Mouse (Mus musculus): ENCODE results near the gene Lrrc27. TPM values are rescaled to one million over a fixed set of nuclear protein-coding genes. Genes with fewer than 3 reads are reported as not detected.

The Lrrc27 gene
- total RNA-seq (2021) = 1 to 10 TPM; 2.5 to 3.6 TPM
- long read RNA-seq, experiment 1, partial matches to known transcripts = 2 of 4 reads
- long read RNA-seq, experiment 1, other reads (novel, unspliced or antisense) = 0 of 4 reads
- long read RNA-seq, experiment 2, transcript Lrrc27-207 (4 exons, 619 nt) = major isoform, 6 of 7 reads
- long read RNA-seq, experiment 2, partial matches to known transcripts = 1 of 7 reads
- long read RNA-seq, experiment 2, other reads (novel, unspliced or antisense) = 0 of 7 reads

DNA sequence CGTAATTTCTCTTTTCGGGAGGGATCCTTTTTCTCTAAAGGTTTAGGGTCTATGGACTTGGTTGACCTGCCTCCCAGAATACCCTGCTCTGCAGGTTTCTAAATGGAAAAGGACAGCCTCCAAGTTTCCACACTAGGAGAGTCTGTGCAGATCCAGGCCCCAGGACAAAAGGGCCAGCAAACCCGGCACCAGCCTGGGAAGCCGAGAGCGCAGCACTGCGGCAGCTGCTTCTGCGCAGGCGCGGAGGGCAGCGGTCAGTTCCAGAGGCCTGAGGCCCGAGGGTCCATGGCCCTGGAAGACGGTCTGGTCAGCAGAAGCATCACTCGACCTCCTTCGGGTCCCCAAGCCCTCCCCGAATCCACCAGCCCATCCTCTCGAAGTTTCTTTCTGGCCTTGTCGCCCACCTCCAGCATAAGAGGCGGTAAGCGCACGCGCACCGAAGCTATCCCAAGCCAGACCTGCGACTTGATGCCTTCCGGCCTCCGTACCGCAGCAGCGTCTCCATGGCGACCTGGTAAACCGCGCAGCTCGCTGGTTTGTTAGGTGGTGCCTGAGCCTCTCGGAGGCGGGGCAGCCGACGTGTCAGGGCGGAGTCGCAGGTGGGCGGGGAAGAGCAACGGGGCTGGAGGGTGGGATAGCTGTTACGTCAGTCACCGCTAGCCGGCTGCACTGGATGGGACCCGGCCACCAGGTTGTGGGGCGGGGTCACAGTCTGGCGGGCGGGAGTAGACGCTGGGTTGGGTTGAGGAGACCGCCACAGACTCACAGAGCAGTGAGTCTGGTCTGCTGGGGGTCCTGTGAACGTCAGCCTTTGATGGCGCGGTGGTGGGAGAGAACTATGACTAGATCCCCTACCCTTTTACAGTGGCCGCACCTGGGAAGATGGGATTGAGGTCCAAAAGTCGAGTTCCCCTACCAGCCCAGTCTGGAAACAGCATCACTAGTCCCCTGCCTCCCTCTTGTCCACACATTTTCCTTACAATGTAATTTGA is at the start of gene Lrrc27, which contains the start of gene Stk32c:
Lrrc27 (plus strand) TSS at position 235 of the 992 bp plus-strand sequence.
Stk32c (minus strand) TSS at position 554 of the 992 bp plus-strand sequence.
- peak; percentile 95 to 97 for DNase-seq
- intact Hi-C loops (cut with DNase I) = no loop called here

DNA sequence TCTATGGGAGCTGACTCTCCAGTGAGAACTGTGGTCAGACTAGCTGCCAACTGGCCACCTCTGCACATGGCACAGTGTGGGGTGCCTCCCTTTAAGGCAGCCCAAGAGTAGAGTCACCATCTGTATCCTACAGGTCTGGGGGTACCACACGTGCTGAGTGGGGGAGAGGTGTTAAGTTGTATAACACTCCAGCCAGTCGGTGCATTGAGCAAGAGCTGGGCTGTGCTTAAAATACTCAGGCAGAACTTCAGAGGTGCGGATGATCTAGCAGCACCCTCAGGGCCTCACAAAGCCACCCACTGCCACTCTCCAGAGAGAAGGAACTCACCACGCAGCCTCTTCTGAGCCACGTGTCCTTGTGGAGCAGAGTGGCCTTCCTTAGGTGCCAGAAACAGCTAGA is 48.4 kb upstream of the Lrrc27 start:
- no peak for DNase-seq

DNA sequence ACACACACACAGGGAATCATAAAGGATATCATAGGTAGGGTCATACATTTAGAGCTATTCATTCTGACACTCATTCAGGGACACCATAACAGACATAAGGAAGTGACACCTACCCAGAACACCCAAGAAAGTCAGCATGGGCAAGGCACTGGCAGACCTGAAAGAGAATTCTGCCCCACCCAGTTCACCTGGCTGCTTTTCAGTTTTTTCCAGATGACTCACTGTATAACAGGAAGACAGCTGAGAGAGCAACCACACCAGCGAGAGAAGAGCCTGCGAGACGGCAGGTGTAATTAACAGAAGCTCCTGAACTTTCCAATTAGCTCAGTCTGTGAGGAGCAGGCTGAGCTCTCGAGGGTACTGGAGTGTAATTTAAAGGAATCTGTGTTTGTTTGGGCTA is 43.6 kb upstream of the Lrrc27 start:
- no peak for DNase-seq
- intact Hi-C loops (cut with DNase I) = no loop called here

More for the DNA sequence above, 48.4 kb upstream of the Lrrc27 start:
- intact Hi-C loops (cut with DNase I) = no loop called here

DNA sequence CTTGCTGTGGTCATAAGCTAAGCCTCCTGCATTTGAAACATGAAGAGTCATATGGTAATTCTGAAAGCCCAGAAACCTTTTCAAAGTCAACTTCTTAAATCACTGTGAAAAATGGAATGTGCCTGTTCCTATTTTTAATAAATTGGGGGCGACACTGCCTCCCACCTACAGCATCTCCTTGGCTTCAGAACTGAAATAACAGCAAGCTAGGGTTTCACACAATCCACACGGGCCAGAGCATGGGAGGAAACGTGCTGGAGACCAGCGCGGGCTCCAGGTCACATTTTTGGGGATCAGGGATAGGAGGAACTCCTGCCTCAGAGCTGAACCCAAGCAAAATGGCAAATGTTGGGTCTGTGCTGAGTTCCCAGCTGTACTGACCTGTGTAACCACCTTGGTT is 33.5 kb upstream of the Lrrc27 start:
- intact Hi-C loops (cut with DNase I) = no loop called here
- DNase-seq = no peak

DNA sequence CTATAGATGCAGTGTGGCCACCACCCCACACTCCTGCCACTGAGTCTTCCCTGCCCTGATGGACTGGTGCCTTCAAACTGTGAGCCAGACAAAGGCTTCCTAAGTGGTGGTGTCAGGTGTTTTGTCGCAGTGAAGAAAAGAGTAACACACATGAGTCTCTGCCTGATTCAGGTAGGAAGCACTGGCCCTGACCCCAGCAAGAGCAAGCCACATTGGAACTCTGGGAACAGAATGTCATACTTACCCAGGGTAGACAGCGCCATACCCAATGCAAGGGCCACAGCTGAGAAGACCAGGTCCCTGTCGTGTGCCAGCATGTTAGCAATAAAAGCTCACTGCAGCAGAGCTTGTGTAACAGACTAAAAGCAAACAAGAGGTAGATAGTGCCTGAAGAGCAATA is 32.7 kb upstream of the Lrrc27 start:
- intact Hi-C loops (cut with DNase I) = no loop called here
- DNase-seq = peak in 1 of 2 experiments; percentile 2

DNA sequence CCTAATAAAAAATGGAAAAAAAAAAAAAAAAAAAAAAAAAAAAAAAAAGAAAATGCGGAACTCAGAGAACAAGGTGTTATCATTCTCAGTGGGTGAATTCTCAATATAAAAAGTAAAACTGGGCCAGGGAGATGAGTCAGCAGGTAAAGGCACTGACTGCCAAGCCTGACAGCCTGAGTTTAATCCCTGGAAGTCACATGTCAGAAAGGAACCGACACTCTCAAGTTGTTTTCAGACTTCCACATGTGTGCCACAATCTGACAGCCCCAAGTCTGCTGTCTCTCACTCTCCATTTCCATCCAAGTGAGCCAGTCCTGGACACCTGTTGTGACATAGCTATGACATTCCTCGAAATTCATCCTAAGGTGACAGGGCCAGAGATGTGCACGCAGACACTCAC is 28.4 kb upstream of the Lrrc27 start:
- DNase-seq = no peak
- intact Hi-C loops (cut with DNase I) = no loop called here

DNA sequence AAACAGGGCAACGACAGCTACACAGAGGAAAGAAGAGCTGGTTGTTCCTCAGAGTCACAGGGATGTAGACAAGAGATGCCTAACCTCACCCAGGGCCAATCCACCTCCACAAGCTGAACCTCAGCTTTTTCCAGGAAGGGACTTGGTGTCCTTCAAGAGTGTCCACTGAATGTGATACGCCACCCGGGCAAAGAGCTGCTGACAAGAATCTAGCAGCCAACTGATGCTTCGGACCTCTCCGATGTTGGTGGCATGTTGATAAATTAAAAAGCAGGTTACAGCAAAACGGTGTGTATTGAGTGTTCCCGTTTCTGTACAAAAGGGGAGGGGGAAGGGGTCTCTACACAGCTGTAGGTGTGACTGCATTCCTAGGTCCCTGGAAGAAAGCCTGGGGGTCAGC is 27.9 kb upstream of the Lrrc27 start:
- intact Hi-C loops (cut with DNase I) = no loop called here
- DNase-seq = no peak

DNA sequence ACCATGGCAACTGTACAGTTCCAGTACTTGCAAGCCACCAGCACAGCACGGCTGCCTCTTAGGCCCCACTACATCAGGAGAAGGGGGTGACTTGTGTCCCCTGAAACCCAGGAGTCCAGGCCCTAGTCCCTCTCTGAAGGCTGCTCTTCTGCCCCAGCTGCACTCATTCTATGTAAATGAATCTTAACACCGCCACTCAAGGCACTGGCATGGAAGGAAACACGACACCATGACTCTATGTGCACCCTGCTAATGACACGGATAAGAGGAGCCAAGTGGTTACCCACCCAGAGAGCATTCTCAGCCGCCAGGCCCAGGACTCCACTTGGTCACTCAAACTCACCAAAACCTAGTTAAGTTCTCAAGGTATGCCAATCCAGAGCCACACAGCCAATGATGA is 26.8 kb upstream of the Lrrc27 start:
- intact Hi-C loops (cut with DNase I) = no loop called here
- no peak for DNase-seq

DNA sequence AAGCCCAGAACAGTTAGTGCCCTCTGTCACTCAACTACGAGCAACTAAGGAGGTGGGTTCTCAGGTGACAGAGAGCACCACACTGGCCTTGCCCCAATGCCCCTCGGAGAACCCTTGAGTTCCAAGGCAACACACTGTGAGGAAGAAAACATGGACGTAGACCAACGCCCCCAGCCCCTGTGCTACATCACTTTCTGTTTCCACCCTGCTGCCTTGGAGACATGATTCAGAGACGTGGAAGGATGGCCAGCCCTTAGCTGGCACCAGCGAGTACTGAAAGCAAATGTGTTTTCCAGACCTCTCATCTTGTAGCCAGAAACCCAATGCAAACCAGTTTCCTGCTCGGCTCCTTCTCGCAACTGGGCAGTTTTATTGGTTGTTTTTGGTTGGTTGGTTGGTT is 26.4 kb upstream of the Lrrc27 start:
- no peak for DNase-seq
- intact Hi-C loops (cut with DNase I) = no loop called here

DNA sequence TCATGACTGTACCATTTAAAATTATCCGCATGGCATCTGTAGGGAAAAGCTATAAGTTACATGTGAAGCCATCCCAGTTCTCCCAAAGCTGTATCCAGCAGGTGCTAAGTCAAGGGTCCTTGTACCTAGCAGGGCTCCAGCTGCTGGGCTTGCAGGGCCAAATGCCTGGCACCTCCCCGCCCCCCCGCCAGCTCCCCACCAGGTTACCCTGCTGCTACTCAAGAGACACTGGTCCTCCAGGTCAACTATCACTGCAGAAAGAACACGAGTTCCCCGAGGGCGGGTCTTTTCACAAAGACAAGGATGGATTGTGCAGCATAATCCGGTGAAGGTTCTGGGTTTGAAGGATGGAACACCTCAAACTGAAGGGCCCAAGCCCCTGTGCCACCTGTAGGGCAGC is 25.5 kb upstream of the Lrrc27 start:
- no peak for DNase-seq
- intact Hi-C loops (cut with DNase I) = no loop called here

DNA sequence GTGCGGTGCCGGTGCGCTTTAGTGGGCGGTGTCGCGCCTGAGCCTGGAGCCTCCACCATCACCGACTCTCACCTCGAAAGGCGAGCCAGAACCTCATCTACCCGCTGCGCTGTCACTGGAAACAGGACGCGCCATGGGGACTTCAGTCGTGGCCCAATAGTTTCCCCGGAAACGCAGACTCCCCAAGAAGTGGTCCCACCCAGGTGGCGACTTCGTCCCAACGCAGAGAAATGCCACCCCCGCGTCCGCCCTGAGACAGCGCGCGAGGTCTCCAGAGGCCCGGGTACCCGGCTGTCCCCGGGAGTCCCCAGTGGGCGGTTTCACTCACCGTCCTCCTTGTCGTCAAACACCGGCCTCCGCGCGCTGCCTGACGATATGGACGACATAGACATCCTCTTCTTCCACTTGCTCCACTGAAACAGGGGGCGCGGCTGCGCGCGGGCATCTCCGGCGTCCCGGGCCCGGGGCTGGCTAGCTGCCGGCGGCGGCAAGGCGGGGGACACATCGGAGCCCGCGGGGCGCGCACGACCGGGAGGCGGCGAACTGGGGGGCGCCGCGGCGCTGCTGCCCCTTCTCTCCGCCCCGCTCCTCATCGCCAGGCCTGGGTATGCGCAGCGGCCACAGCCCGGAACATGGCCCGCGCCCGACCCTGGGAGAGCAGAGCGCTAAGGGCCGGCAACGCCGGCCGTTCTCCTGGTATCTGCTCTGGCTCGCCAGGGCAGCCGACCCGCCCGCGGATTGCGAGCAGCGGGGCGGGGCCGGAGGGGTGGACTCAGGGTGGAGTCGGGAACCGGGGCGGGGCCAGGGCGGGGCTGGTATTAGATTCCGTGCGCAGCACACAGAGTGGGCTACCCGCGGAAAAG is 24.8 kb upstream of the Lrrc27 start:
- DNase-seq = peak; percentile 50 to 70
- intact Hi-C loops (cut with DNase I) = no loop called here

DNA sequence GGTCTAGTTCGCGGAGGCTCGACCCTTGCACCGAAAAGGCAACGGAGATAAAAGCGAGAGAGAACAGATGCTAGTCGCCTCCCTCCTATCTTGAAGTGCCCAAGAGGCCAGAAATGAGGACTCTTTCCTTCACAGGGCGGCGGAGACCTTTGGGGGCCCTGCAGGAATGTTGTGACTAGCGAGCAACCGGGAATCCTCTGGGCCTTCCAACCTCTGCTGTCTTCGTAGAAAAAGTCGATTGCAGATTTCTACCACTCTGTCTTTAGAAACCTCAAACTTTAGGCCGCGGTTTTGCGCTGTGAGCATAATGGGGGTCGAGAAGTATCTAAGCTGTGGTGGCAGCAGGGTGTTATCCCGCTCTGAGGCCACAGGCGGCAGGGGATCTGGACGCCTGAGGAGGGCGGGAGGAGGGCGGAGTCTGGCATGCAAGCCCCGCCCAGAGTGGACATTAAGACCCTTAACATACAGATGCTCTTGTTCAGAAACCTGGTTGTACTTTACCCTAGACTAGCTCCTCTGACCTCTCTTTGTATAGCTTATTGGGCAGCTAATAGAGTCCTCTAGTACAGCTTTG is 24.1 kb upstream of the Lrrc27 start:
- intact Hi-C loops (cut with DNase I) = no loop called here
- DNase-seq = no peak

DNA sequence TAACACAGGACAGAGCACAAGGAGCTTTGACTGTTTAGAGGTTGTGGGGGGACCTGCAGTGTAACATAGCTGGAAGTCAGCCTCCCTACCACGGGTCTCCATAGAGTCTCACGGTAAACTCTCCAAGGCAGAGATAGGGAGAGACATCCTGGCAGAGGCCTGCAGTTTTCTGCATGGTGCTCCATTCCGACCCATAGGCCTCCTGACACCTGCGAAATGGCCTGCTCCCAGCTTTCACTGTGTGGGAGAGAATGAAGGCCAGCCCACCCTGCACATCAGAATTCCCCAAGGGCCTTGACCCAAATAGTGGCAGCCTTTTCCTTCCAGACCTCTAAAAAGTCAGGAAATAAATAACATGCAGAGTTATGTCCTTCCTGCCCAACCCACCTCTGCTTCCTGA is 22.2 kb upstream of the Lrrc27 start:
- no peak for DNase-seq
- intact Hi-C loops (cut with DNase I) = no loop called here

DNA sequence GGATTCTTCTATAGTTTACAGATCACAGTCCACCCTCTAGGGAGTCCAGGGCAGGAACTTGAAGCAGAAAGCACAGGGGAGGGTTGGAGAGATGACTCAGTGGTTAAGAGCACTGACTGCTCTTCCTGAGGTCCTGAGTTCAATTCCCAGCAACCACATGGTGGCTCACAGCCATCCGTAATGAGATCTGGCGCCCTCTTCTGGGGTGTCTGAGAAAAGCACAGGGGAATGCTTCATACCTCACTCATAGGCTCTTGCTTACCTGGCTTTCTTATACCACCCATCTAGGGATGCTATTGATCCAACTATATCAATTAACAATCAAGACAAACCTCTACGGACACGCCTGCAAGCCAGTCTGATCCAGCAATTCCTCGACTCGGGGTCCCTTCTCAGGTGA is 21.2 kb upstream of the Lrrc27 start:
- intact Hi-C loops (cut with DNase I) = no loop called here
- DNase-seq = peak in 1 of 2 experiments; percentile 6

DNA sequence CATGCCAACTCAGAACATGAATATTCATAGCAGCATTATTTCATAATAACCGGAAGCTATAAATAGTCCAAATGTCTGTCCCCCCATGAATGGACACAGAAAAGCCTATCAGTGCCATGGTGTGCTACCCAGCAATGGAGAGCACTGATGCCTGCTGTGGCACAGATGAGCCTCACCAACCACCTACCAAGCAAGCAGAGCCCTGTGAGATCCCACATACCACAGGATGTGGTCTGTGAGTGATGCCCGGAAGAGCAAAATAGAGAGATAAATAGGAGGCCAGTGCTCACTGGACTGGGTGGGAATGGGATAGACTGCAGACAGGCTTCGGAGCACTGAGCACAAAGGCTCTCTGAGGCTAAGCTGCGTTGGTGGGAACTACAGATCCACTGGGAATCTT is 15.8 kb upstream of the Lrrc27 start:
- peak in 1 of 2 experiments; percentile 2 for DNase-seq
- intact Hi-C loops (cut with DNase I) = no loop called here

DNA sequence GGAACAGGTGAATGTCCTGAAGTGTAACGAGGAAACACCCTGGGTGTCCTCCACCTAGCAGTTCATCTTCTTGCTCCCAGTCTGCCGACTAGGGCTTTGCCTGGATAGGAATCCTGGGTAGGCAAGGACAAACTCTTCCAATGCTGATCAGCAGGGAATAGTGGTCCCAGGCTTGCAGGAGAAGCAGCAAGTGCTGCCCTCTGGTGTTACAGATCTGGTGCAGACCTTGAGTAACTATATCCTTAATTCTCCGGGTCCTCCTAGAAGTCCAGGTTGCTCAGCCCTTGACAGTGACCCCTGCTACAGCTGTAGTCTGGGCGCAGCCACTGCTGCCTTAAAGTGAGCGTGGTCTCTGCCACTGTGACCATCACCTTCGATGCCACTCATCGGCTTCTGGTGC is 12.7 kb upstream of the Lrrc27 start:
- intact Hi-C loops (cut with DNase I) = loop anchor here (5.0 kb wide), 1 partner anchor 78 kb away; no protein-coding TSS in a partner anchor
- DNase-seq = peak; percentile 16 to 22

DNA sequence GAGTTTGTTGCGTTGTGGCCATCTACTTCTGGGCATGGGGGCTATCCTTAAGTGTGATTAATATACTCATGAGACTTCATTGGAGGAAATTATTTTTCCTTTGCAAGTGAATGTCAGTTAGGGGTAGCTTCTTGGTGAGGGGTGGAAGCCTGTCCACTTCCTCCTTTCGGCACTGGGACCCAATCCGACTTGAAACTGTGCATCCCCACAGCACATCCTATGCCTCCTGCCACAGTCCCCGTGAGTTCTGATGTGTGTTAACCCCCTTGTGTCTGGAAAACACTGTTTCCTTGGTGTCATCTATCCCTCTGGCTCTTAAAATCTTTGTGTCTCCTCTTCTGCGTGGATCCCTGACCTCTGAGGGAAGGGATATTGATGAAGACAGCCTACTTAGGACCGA is 11.6 kb upstream of the Lrrc27 start:
- intact Hi-C loops (cut with DNase I) = loop anchor here (5.0 kb wide), 1 partner anchor 79 kb away; no protein-coding TSS in a partner anchor

DNA sequence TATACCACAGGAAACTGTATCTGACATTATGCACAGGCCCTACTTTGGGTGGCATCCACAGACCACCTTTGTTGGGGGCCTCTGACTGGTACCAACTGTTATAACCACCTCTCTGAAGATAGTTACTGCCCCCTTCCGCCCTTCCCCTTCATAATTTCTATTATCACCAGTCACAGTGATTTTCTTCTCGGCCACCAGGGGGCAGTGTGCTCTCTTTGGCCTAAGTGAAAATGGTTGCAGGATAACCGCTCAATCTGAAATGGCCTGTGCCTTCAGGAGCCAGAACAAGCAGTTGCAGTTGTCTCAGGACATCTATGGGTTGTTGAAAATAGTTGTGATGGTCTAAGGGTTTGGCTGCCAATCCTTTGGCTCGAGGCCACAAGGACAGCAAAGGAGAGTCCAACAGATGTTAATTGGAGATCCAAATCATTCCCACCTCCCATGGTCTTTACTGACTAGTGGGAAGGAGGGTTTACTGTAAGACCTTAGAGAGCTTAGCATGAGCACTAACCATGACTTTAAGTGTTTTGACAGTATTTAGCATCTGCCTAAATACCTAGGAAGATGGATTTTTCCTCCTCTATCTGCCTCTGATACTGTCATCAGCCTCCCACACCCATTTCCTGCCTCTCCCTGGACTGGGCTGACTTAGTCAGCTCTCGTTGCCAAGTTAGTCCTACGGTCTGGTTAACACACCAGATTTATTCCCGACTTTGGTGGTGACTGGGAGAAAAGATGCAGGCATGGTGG is 4.6 kb upstream of the Lrrc27 start:
- intact Hi-C loops (cut with DNase I) = no loop called here
- peak in 1 of 2 experiments; percentile 31 for DNase-seq

More for the DNA sequence above, 11.6 kb upstream of the Lrrc27 start:
- DNase-seq = peak in 1 of 2 experiments; percentile 2

DNA sequence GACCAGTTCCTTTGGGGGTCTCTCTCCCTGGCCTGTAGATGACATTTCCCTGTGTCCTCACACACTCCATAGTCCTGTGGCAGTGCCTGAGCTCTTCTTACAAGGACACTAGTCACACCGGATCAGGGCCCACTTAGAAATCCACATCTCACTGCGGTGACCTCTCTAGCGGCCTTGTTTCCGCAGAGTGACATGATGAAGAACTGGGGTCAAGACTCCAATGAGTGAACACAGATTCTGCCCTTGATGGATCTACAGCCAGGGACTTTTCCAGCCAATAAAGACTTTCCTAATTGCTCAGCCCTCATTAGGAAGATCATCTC is 4.1 kb upstream of the Lrrc27 start:
- DNase-seq = no peak
- intact Hi-C loops (cut with DNase I) = no loop called here

DNA sequence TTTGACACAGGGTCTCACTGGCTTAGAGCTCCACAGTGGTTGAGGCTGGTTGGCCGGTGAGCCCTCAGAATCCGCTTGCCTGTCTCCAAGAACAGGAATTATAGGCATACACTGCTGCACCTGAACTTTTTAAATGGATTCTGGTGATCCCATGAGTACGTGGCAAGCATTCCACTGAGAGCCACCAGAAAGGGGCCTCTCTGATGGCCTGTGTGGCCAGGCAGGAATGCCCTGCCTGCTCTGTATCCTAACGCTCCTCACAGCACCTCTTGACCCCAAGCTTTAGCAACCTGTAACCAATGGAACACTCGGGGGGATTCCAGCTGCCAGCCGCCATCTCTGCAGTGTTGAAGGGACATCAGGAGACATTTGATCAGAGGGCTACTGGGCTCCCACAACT is 1.0 kb upstream of the Lrrc27 start:
- peak in 1 of 2 experiments; percentile 12 for DNase-seq
- intact Hi-C loops (cut with DNase I) = no loop called here
